Mouse (Mus musculus) kidney, embryonic 14.5 days (tissue): ENCODE measurements around the gene Dhtkd1. TPM values are rescaled to one million over a fixed set of nuclear protein-coding genes. Genes with fewer than 3 reads are reported as not detected.
"Not testable (repeated sequence)": the region's sequence is repeated elsewhere in the genome, so short reads cannot be mapped to it uniquely, and the experiment has no call there.

Experiments used
- ATAC-seq: fragments of 200-750 bp; cut with Nextera tagmentation; 2 replicates; pipeline ENCODE4 v1.8.0; 2017; ENCODE audit warnings: moderate number of reproducible peaks, mild to moderate bottlenecking, moderate TSS enrichment, moderate library complexity; ENCODE audit not compliant: low FRiP score, low TSS enrichment
- H3K27ac ChIP-seq: fragments of 300-500 bp; sonication (generic); 2 replicates; pipeline ENCODE4 v1.5.1; 2014; ENCODE audit warnings: low read depth, mild to moderate bottlenecking, low read length, moderate library complexity, mixed read lengths
- H3K27me3 ChIP-seq: fragments of 300-500 bp; sonication (generic); 2 replicates; pipeline ENCODE4 v1.6.1; 2014; ENCODE audit warnings: mild to moderate bottlenecking, low read length; ENCODE audit not compliant: control insufficient read depth, insufficient read depth
- H3K36me3 ChIP-seq: fragments of 300-500 bp; sonication (generic); 2 replicates; pipeline ENCODE4 v1.6.1; 2014; ENCODE audit warnings: low read length, mixed read lengths; ENCODE audit not compliant: control insufficient read depth, insufficient read depth
- H3K4me1 ChIP-seq: fragments of 300-500 bp; sonication (generic); 2 replicates; pipeline ENCODE4 v1.6.1; 2014; ENCODE audit warnings: low read length, mixed read lengths; ENCODE audit not compliant: control insufficient read depth, insufficient read depth
- H3K4me2 ChIP-seq: fragments of 300-500 bp; sonication (generic); replicated peaks from 2 replicates; pipeline ENCODE4 v1.6.1; 2014; ENCODE audit warnings: low read depth, mild to moderate bottlenecking, low read length
- H3K4me3 ChIP-seq: fragments of 300-500 bp; sonication (generic); 2 replicates; pipeline ENCODE4 v1.5.1; 2014; ENCODE audit warnings: mild to moderate bottlenecking, low read length
- H3K9ac ChIP-seq: fragments of 300-500 bp; sonication (generic); 2 replicates; pipeline ENCODE4 v1.6.1; 2014; ENCODE audit warnings: low read depth, mild to moderate bottlenecking, low read length, moderate library complexity
- H3K9me3 ChIP-seq: fragments of 300-500 bp; sonication (generic); 2 replicates; pipeline ENCODE4 v1.6.1; 2016; ENCODE audit warnings: low read length; ENCODE audit not compliant: control insufficient read depth
- WGBS: fragments of 180-500 bp; shearing (Covaris S2); extraction: QIAGEN DNeasy Blood & Tissue Kit; methylation state at CpG from one replicate; pipeline ENCODE4 v1.1.7; 2014; 5-methylcytosine and 5-hydroxymethylcytosine counted together
- polyA plus RNA-seq: library from polyadenylated mRNA; unstranded; fragments of >200 nt; fragmentation: Nextera tagmentation; extraction: Ambion mirVana; gene quantifications from 2 replicates; pipeline ENCODE4 v1.2.1, GENCODE M21; 2014

Gene Dhtkd1
- polyA plus RNA-seq, 1 experiment from 2014 or later = 5.5 TPM

DNA sequence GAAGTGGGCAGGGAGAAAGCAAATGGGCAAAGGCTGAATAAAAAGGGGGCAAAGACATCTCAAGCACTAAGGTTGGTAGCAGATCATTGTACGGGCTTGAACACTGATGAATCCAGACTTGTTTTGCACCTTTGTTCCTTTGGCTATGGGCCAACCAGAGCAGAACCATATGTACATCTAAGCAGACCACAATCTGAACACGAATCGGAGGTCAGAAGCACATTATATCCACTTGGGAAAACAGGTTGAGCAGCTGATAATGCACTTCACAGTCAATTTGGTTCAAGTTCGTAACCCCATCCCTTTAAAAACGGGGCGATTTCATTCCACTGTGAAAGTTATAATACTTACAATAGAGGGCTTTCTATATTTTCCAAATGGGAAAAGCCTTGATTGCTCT is 7.7 kb upstream of the Dhtkd1 start:
- WGBS = 8% methylated on average over 6 of the region's 6 CpGs
- Histone ChIP-seq H3K27me3 (no peaks in the 10 kb centered on the region), H3K9me3 (no peaks in the 10 kb centered on the region), H3K4me3 (peak overlapping the region; percentile 69), H3K9ac (peak overlapping the region; percentile 90), H3K4me2 (peak overlapping the region; percentile 55), H3K4me1 (no peaks in the 10 kb centered on the region), H3K27ac (peak overlapping the region; percentile 65; the same call in 1 of the 2 replicates), H3K36me3 (no peaks in the 10 kb centered on the region)
- ATAC-seq = no peak

DNA sequence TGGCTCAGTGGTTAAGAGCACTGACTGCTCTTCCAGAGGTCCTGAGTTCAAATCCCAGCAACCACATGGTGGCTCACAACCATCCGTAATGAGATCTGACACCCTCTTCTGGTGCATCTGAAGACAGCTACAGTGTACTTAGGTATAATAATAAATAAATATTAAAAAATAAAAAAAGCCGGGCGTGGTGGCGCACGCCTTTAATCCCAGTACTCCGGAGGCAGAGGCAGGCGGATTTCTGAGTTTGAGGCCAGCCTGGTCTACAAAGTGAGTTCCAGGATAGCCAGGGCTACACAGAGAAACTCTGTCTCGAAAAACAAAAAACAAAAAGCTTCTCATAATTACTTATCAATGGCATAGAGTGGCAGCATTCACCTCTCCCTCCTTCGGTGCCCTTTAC is 7.2 kb upstream of the Dhtkd1 start:
- WGBS = 94% methylated on average over 9 of the region's 9 CpGs
- peak overlapping the region; percentile 90; the same call in 1 of the 2 replicates for H3K9ac ChIP-seq
- not testable (repeated sequence) for H3K36me3 ChIP-seq, H3K9me3 ChIP-seq, ATAC-seq, H3K27me3 ChIP-seq, H3K27ac ChIP-seq, H3K4me1 ChIP-seq
- H3K4me3 ChIP-seq = peak overlapping the region; percentile 69
- H3K4me2 ChIP-seq = peak overlapping the region; percentile 55

DNA sequence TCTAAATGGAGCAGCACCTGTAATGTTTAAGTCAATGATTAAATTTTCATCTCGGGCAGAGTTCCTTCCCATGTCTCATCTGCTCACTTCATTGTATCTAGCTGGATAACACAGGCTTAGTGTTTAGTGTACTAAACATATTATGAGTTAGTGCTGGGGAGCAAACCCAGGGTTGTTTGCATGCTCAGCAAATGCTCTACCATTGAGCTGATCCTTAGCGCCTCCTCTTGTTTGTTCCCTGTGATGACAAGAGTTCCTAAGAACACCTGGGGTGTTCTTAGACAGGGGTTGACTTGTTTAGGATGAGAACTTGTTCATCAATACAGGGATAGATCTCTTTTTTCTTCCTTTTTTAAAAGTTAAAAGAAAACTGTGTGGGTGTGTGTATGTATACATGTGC is 6.4 kb upstream of the Dhtkd1 start:
- 94% methylated on average over 2 of the region's 2 CpGs for WGBS
- no peak for ATAC-seq

DNA sequence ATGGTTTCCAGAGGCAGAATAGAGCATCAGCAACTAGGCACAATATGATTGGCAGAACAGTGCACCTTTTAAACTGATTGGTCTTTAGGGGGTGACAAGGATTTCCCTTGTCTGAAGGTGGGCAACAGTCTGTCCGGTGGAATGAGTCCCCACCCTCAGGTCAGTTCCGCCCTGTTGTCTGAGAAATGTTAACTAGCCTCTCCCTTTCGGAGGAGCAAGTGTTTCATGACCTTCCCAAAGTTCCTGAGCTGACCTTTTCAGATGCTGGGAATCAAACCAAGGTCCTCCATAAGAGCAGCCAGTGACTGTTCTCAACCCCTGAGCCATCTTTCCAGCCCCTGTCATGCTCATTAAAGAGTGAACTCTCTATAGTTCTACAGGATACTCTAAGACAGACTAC is 4.3 kb upstream of the Dhtkd1 start:
- Histone ChIP-seq H3K9ac (no peak overlapping the region), H3K9me3 (no peaks in the 10 kb centered on the region), H3K27ac (no peak overlapping the region), H3K36me3 (no peaks in the 10 kb centered on the region), H3K4me3 (no peak overlapping the region), H3K4me2 (no peak overlapping the region), H3K27me3 (no peaks in the 10 kb centered on the region), H3K4me1 (no peaks in the 10 kb centered on the region)
- 81% methylated on average over 3 of the region's 3 CpGs for WGBS
- no peak for ATAC-seq

More for the DNA sequence above, 6.4 kb upstream of the Dhtkd1 start:
- H3K9ac ChIP-seq = no peak overlapping the region
- H3K4me2 ChIP-seq = no peak overlapping the region
- H3K9me3 ChIP-seq = no peaks in the 10 kb centered on the region
- no peak overlapping the region for H3K4me3 ChIP-seq
- H3K4me1 ChIP-seq = no peaks in the 10 kb centered on the region
- no peak overlapping the region for H3K27ac ChIP-seq
- H3K27me3 ChIP-seq = no peaks in the 10 kb centered on the region
- no peaks in the 10 kb centered on the region for H3K36me3 ChIP-seq

DNA sequence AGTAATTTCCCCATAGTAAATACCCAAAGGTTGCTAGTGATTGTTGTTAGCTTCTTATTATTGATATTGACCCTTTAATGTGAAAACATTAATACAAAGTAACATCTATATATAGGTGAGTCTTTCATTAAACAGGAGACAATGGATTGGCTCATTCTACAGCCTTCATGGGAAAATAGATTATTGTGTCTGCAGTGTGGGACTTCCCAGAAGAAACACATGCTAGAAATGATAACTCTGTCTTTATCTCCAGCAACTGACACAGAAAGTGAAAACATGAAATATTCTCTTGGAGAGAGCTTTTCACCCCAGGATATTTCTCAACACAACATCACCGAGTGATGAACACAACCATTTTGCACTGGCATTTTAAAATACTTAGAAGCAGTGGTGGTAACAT is 3.0 kb upstream of the Dhtkd1 start:
- ATAC-seq = no peak

DNA sequence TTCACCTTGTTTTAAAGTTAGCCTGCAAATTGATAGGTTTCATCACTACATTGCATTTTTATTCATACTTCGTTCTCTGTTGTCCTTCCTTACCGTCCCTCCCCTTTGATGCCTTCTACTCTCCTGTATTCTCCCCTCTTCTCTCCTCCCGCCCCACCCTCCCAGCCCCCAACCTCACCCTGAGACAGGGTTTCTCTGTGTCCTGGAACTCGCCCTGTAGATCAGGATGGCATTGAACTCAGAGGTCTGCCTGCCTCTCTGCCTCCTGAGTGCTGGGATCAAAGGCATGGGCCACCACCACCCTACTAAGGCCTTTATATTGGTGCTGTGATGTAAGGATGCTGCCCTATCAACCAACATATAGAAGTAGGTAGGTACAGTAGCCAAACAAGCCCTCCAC is 479 bp upstream of the Dhtkd1 start:
- Histone ChIP-seq H3K27me3 (no peaks in the 10 kb centered on the region), H3K4me2 (peak overlapping the region; percentile 66), H3K4me3 (peak overlapping the region; percentile 53), H3K27ac (no peak overlapping the region), H3K9me3 (no peaks in the 10 kb centered on the region), H3K36me3 (no peaks in the 10 kb centered on the region), H3K4me1 (no peaks in the 10 kb centered on the region), H3K9ac (peak overlapping the region; percentile 67; the same call in 1 of the 2 replicates)
- 41% methylated on average over 4 of the region's 4 CpGs for WGBS
- ATAC-seq = no peak

More for the DNA sequence above, 3.0 kb upstream of the Dhtkd1 start:
- Histone ChIP-seq H3K9me3 (no peaks in the 10 kb centered on the region), H3K27me3 (no peaks in the 10 kb centered on the region), H3K36me3 (no peaks in the 10 kb centered on the region), H3K9ac (no peak overlapping the region), H3K4me2 (no peak overlapping the region), H3K4me3 (no peak overlapping the region), H3K27ac (no peak overlapping the region), H3K4me1 (no peaks in the 10 kb centered on the region)
- WGBS = 98% methylated on average over 1 of the region's 1 CpGs

DNA sequence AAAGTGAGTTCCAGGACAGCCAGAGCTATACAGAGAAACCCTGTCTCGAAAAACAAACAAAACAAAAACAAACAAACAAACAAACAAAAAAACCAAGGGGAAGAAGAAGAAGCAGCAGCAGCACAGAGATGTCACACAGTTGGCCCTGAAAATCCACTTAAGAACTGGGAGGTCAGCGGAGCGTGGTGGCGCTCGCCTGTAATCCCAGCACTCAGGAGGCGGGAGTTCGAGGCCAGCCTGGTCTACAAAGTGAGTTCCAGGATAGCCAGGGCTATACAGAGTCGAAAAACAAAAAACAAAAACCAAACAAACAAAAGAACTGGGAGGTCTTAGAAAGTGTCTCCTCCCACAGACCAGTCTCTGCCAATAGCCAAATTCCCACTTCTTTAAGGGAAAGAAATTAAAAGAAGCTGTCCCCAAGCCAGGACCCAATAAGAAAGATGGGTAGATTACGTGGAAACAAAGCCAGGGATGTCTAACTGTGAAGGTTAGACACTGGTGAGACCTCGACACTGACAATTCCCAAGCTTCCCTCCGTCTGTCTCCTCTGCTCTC is 654 bp downstream of the Dhtkd1 start:
- H3K9ac ChIP-seq = peak overlapping the region; percentile 67
- H3K4me1 ChIP-seq = no peaks in the 10 kb centered on the region
- no peak for ATAC-seq
- no peak overlapping the region for H3K27ac ChIP-seq
- no peaks in the 10 kb centered on the region for H3K36me3 ChIP-seq
- peak overlapping the region; percentile 53 for H3K4me3 ChIP-seq
- peak overlapping the region; percentile 66 for H3K4me2 ChIP-seq
- 62% methylated on average over 11 of the region's 11 CpGs for WGBS
- H3K27me3 ChIP-seq = no peaks in the 10 kb centered on the region
- H3K9me3 ChIP-seq = no peaks in the 10 kb centered on the region

DNA sequence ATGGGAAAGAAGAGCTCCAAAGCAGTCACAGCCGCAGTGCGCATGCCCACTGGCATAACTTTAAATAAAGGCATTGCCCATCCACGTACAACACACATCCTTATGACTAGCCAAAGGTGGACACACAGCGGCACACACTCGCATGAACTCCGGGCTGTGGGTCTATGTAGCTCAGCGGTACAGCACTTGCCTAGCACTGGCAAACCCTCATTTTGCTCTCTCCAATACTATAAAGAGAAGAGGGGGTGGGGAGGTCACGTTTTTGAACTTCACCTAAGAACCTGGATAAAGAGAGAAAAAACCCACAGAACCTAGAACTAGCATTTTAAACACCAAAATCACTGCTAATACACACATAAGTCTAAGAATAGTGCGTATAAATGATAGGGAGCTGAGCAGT is 1.7 kb downstream of the Dhtkd1 start:
- H3K36me3 ChIP-seq = no peaks in the 10 kb centered on the region
- H3K27ac ChIP-seq = no peak overlapping the region
- H3K4me1 ChIP-seq = no peaks in the 10 kb centered on the region
- no peak overlapping the region for H3K9ac ChIP-seq
- H3K4me3 ChIP-seq = no peak overlapping the region
- ATAC-seq = no peak
- WGBS = 95% methylated on average over 9 of the region's 9 CpGs
- no peak overlapping the region for H3K4me2 ChIP-seq
- H3K27me3 ChIP-seq = no peaks in the 10 kb centered on the region
- no peaks in the 10 kb centered on the region for H3K9me3 ChIP-seq

DNA sequence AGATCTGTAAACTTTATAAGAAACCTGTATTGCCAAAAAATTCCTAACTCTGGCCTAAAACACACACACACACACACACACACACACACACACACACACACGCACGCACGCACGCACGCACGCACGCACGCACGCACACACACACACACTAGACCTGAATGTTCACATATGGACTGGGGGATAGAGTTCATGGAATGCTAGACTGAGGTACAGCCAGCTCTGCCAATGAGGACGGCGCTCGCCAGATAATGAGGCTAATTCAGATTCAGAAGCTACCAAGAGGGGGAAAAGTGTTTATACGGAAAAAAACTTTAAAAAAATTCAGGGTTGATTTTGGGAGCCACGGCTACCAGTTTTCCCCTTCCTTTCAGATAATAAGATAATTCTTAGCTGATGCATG is 2.7 kb downstream of the Dhtkd1 start:
- 90% methylated on average over 14 of the region's 14 CpGs for WGBS
- no peak for ATAC-seq
- Histone ChIP-seq H3K9ac (no peak overlapping the region), H3K4me2 (no peak overlapping the region), H3K27ac (no peak overlapping the region), H3K27me3 (no peaks in the 10 kb centered on the region), H3K9me3 (no peaks in the 10 kb centered on the region), H3K36me3 (no peaks in the 10 kb centered on the region), H3K4me3 (no peak overlapping the region), H3K4me1 (no peaks in the 10 kb centered on the region)
